Mouse (Mus musculus): ENCODE measurements at regions not wholly inside any gene's neighbourhood (a gene's known extent, or its start where the extent isn't known, plus 50 kb on each side); places are given as distances from the start of the nearest gene placed in this dataset.
"Not testable (repeated sequence)": the region's sequence is repeated elsewhere in the genome, so short reads cannot be mapped to it uniquely, and the experiment has no call there.

DNA sequence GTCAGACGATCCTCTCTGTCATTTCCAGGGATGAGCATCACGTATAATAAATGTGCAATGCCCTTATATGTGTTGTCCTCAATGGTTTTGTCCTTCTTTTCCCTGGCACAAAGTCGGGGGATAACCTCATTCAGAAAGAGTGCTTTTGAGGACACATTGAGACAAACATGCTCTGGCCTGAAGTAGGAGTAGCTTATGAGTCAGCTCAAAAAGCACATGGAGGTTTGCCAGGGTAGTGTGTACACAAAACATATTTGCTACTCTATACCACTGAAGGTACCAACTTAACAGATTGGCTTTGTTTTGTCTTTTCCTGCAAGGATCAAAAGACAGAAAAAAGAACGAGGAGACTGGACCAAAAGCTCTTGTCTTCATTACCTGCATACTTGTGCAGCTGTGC, 682.1 kb upstream of the Grid2 start:
- no peak overlapping the region for H3K9ac ChIP-seq (ENCODE audit: low read depth, low read length)
- H3K27ac ChIP-seq = no peak overlapping the region
- TF ChIP-seq EP300 (IDR thresholded peaks at IDR 0.05; ENCODE audit: insufficient read depth, low read depth, low read length) = no peak
- TF ChIP-seq CTCF (IDR thresholded peaks at IDR 0.05) = no peak
- TF ChIP-seq POLR2A (IDR thresholded peaks at IDR 0.05; ENCODE audit: insufficient read depth, low read depth, low read length) = no peak
- H3K27me3 ChIP-seq (ENCODE audit: control insufficient read depth, insufficient read depth, low read length) = no peaks in the 10 kb centered on the region
- 68% methylated on average over 4 of the region's 4 CpGs for WGBS
- no peaks in the 10 kb centered on the region for H3K36me3 ChIP-seq (ENCODE audit: control insufficient read depth, insufficient read depth, low read length)
- intact Hi-C loops (cut with DNase I) = no loop called here
- H3K4me3 ChIP-seq = no peak overlapping the region
- no peak for DNase-seq
- no peaks in the 10 kb centered on the region for H3K79me2 ChIP-seq (replicated peaks; ENCODE audit: control insufficient read depth, insufficient read depth, low read length)
- no peaks in the 10 kb centered on the region for H3K4me1 ChIP-seq (ENCODE audit: control insufficient read depth, insufficient read depth, low read length)

DNA sequence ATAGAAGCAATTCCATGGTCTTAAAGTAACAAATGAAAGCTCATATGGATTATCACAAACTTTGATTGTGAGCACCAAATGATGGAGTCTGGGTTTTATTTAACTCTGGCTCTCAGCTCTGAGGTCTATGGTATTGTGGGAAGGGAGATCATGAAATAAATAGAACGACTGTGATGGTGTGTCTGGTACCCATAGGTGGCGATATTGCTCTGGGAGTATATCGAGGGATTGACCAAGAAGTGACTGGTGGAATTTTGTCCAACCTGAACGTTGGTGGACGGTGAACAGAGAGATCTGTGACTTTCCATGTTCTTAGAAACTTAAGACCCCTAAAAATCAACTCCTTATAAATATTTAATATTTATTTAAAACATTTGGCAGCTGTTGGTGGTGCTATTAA, 679.5 kb upstream of the Grid2 start:
- no peak overlapping the region for H3K9ac ChIP-seq (ENCODE audit: low read depth, low read length)
- no peak overlapping the region for H3K4me3 ChIP-seq
- H3K4me1 ChIP-seq (ENCODE audit: control insufficient read depth, insufficient read depth, low read length) = no peaks in the 10 kb centered on the region
- WGBS = 19% methylated on average over 5 of the region's 5 CpGs
- intact Hi-C loops (cut with DNase I) = no loop called here
- H3K36me3 ChIP-seq (ENCODE audit: control insufficient read depth, insufficient read depth, low read length) = no peaks in the 10 kb centered on the region
- H3K27me3 ChIP-seq (ENCODE audit: control insufficient read depth, insufficient read depth, low read length) = no peaks in the 10 kb centered on the region
- TF ChIP-seq CTCF (IDR thresholded peaks at IDR 0.05) = peak; percentile 54
- no peak for TF ChIP-seq EP300 (IDR thresholded peaks at IDR 0.05; ENCODE audit: insufficient read depth, low read depth, low read length)
- H3K27ac ChIP-seq = no peak overlapping the region
- H3K79me2 ChIP-seq (replicated peaks; ENCODE audit: control insufficient read depth, insufficient read depth, low read length) = no peaks in the 10 kb centered on the region
- no peak for DNase-seq

DNA sequence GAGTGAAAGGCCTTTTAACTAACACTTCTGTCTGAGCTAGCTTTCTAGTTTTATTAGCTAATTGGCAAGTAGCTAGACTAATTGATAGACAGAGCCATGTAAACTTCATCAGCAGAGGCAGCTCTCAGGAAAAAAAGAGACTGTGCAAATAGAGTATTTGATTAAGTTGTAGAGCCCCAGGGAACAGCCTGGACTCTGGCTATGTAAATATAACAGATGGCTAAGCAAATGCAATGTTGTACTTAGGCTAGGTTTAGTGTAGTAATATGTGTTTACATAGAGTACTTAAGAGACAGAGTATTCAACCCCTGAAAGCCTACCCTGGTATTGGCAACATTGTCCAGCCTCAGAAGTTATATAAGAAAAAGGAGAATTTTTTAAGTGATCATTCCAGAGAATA, 635.1 kb upstream of the Grid2 start:
- Histone ChIP-seq H3K4me3 (no peak overlapping the region), H3K36me3 (ENCODE audit: control insufficient read depth, insufficient read depth, low read length) (no peaks in the 10 kb centered on the region), H3K27me3 (ENCODE audit: control insufficient read depth, insufficient read depth, low read length) (no peaks in the 10 kb centered on the region), H3K79me2 (replicated peaks; ENCODE audit: control insufficient read depth, insufficient read depth, low read length) (no peaks in the 10 kb centered on the region), H3K4me1 (ENCODE audit: control insufficient read depth, insufficient read depth, low read length) (no peaks in the 10 kb centered on the region), H3K27ac (no peak overlapping the region), H3K9ac (ENCODE audit: low read depth, low read length) (no peak overlapping the region)
- no peak for DNase-seq
- intact Hi-C loops (cut with DNase I) = no loop called here
- TF ChIP-seq EP300 (IDR thresholded peaks at IDR 0.05; ENCODE audit: insufficient read depth, low read depth, low read length) = no peak
- no peak for TF ChIP-seq CTCF (IDR thresholded peaks at IDR 0.05)
- no peak for TF ChIP-seq POLR2A (IDR thresholded peaks at IDR 0.05; ENCODE audit: insufficient read depth, low read depth, low read length)

DNA sequence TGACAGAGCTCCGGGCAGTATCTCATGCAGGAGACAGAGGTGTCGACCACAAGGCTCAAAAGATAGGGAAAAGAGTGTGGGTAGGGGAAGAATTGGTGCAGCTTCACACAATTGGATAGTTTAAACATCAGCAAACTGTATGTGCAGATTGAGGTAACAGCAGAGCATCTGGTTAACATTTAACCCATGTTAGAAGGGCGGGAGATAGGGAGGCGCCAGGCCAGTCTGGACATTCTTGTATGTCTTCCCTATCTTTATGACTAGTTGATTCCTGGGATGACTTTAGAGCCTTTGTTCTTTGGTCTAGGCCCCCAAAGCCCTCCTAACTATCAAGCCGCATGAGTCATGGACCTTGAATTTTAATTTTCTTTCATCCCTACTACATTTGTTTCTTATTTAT, 587.6 kb upstream of the Grid2 start:
- 68% methylated on average over 5 of the region's 5 CpGs for WGBS

GRCm38 (mm10) chr6:62718389-62718788, 537.3 kb upstream of the Grid2 start:
- Histone ChIP-seq H3K4me1 (ENCODE audit: control insufficient read depth, insufficient read depth, low read length) (no peaks in the 10 kb centered on the region), H3K9ac (ENCODE audit: low read depth, low read length) (no peak overlapping the region), H3K4me3 (no peak overlapping the region), H3K36me3 (ENCODE audit: control insufficient read depth, insufficient read depth, low read length) (no peaks in the 10 kb centered on the region), H3K79me2 (replicated peaks; ENCODE audit: control insufficient read depth, insufficient read depth, low read length) (no peaks in the 10 kb centered on the region), H3K27me3 (ENCODE audit: control insufficient read depth, insufficient read depth, low read length) (no peaks in the 10 kb centered on the region), H3K27ac (no peak overlapping the region)
- 73% methylated on average over 6 of the region's 6 CpGs for WGBS
- intact Hi-C loops (cut with DNase I) = no loop called here
- no peak for DNase-seq
- TF ChIP-seq CTCF (IDR thresholded peaks at IDR 0.05) = no peak
- TF ChIP-seq POLR2A (IDR thresholded peaks at IDR 0.05; ENCODE audit: insufficient read depth, low read depth, low read length) = no peak
- TF ChIP-seq EP300 (IDR thresholded peaks at IDR 0.05; ENCODE audit: insufficient read depth, low read depth, low read length) = no peak

More for the DNA sequence above, 587.6 kb upstream of the Grid2 start:
- H3K27me3 ChIP-seq (ENCODE audit: control insufficient read depth, insufficient read depth, low read length); H3K4me1 ChIP-seq (ENCODE audit: control insufficient read depth, insufficient read depth, low read length); H3K79me2 ChIP-seq (replicated peaks; ENCODE audit: control insufficient read depth, insufficient read depth, low read length); intact Hi-C loops (cut with DNase I); H3K4me3 ChIP-seq; H3K9ac ChIP-seq (ENCODE audit: low read depth, low read length); H3K36me3 ChIP-seq (ENCODE audit: control insufficient read depth, insufficient read depth, low read length); DNase-seq; H3K27ac ChIP-seq: not testable (repeated sequence)

- Histone ChIP-seq H3K4me1 (ENCODE audit: control insufficient read depth, insufficient read depth, low read length) (no peaks in the 10 kb centered on the region), H3K27me3 (ENCODE audit: control insufficient read depth, insufficient read depth, low read length) (no peaks in the 10 kb centered on the region), H3K9ac (ENCODE audit: low read depth, low read length) (no peak overlapping the region), H3K27ac (no peak overlapping the region), H3K79me2 (replicated peaks; ENCODE audit: control insufficient read depth, insufficient read depth, low read length) (no peaks in the 10 kb centered on the region), H3K4me3 (no peak overlapping the region), H3K36me3 (ENCODE audit: control insufficient read depth, insufficient read depth, low read length) (no peaks in the 10 kb centered on the region)
- WGBS = 70% methylated on average over 5 of the region's 5 CpGs
- intact Hi-C loops (cut with DNase I) = no loop called here
- DNase-seq = no peak
- TF ChIP-seq CTCF (IDR thresholded peaks at IDR 0.05) = no peak
- no peak for TF ChIP-seq POLR2A (IDR thresholded peaks at IDR 0.05; ENCODE audit: insufficient read depth, low read depth, low read length)
- no peak for TF ChIP-seq EP300 (IDR thresholded peaks at IDR 0.05; ENCODE audit: insufficient read depth, low read depth, low read length)
Measured at GRCm38 (mm10) chr6:62719541-62720155, 536.0 kb upstream of the Grid2 start.

All from heart, adult 2 months (tissue).